Mouse (Mus musculus) lung, postnatal 0 days (tissue): ENCODE measurements around the gene Gys2.

Experiments used
- CTCF ChIP-seq: IDR thresholded peaks from 2 replicates; pipeline ENCODE4 v1.5.1; 2016; ENCODE audit warnings: antibody characterized with exemption, mild to moderate bottlenecking
- EP300 ChIP-seq: IDR thresholded peaks from 2 replicates; pipeline ENCODE4 v1.6.1; 2016; ENCODE audit warnings: antibody characterized with exemption, mild to moderate bottlenecking, control low read depth

- TF ChIP-seq EP300 = no peak
- TF ChIP-seq CTCF = no peak
These were observed 59.1 kb downstream of the Gys2 start for GRCm38 (mm10) chr6:142413845-142414244.
